Mouse (Mus musculus): Measurements from ENCODE around the gene Xylt1.

Gene Xylt1

DNA sequence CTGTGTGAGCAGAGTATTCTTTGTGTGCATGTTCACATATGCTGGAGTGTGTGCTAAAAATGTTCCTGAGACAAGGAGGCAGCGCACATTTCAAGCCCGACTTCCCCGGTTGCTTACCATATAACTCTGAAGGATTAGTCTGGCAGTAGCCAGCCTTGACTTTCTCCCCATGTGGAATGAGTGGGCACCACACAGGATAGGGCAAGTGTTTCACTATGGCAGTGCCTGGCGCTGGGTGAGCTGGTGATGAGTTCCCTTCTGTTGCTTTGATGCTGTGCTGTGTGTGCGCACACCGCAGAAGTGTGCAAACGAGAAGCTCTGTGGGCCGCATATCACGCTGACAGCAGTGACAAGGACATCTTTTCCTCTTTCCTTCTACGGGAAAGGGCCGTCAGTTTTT is 56.1 kb downstream of the Xylt1 start:
- DNase-seq = no peak

- DNase-seq = peak; percentile 56 to 85
Observed at GRCm38 (mm10) chr7:117440994-117441393, 60.2 kb downstream of the Xylt1 start.

DNA sequence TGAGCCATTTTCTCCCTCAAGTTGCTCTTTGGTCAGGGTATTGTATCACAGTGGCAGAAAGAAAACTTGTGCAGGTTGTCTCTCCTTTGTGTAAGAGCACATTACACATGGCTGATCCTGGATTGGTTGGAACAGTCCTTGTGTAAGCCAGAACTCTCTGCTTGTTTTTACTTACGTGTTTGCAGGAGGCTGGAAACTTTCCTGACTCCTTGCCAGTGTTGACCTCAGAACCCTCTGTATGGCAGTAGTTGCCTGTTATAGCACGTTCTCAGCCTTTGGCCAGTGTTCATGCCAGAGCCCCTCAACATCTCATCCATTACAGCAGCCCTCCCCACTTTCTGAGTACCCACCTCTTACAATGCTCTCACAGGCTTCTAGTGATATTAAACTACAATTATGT is 61.9 kb downstream of the Xylt1 start:
- peak in 1 of 2 experiments; percentile 54 for DNase-seq

DNA sequence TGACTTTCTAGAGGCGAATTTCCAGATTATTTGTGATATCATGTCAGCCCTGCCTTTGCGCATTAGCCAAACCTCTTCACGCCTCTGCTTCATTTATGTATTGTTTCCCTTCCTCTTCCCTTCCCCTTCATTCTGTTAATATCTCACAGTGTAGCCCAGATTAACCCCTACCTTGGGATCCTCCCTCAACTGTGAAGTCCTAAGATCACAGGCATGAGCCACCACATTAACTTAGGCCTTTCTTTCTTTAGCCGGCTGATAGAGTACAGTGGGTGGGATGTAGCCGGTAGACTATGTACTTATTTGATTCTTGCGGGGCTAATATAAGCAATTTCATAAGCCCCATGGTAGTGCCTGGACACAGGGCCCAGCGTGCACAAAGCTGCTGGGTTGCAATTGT is 62.4 kb downstream of the Xylt1 start:
- DNase-seq = no peak

DNA sequence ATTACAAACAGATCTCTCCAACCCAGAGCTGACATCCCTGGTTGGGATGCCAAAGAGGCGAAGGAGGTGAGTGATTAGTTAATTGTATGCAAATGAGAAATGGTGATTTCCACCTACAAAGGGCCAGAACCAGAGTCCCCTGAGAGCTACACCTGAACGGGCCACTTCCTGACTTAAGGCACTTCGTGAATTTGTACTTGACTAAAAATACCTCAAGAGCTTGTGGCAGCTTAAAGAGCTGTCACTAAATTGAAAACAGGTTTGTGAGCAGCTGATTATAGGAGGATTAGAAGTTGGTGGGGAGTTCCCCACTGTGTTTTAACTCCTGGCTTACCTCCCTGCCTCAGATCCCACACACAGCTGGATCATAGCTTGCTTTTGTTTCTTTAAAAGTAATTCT is 64.7 kb downstream of the Xylt1 start:
- no peak for DNase-seq

GRCm38 (mm10) chr7:117449605-117450004 is 68.8 kb downstream of the Xylt1 start:
- no peak for DNase-seq

- DNase-seq = no peak
Observed at GRCm38 (mm10) chr7:117451212-117451611, 70.4 kb downstream of the Xylt1 start.

DNA sequence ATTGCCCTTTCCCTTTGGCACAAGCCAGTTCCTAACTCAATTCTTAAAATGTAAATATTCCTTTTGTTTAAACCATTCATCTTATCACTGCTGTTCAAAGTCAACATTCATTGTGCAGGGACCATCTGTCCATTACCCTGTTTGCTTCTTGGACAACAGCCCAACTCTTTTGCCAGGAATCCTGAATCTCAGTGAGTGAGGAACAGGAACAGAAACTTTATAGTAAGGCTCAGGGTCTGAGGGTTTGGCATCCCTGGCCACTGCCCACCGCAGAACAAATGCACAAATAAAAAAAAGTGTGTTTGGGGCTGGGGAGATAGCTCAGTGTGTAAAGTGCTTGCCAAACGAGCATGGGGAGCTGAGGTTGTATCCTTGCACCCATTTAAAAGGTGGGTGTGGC is 71.5 kb downstream of the Xylt1 start:
- DNase-seq = no peak

DNA sequence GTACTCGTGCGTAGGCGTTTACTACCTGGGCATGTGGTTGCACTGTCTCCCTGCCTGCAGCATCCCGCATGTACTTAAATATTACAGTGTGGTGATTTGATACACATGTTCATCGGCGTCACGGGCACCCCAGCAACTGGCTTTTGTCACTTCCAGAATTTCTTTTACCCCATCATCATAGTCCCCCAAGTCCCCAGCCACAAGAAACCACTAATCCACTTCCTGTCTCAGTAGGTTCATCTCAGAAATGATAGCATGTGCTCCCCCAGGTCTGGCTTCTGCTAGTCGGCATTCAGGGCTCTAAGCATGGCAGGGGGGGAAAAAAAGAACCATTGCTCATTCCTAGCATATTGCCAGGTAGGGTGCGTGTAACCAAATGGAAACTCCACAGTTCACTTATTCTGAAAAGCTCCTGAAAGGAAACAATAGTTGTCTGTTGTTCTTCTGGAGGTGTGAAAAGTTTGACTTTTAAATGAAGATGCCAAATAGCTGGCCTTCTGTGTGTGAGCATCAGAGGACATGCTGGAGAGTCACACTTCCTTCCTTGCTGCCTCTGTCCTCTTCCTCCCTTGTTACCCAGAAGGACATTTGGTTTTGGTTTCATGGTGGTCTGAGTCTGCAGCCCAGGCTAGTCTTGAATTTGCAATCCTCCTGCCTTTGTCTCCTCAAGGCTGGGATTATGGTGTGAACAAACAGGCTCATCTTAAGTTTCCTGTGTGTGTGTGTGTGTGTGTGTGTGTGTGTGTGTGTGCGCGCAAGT is 74.2 kb downstream of the Xylt1 start:
- DNase-seq = no peak

DNA sequence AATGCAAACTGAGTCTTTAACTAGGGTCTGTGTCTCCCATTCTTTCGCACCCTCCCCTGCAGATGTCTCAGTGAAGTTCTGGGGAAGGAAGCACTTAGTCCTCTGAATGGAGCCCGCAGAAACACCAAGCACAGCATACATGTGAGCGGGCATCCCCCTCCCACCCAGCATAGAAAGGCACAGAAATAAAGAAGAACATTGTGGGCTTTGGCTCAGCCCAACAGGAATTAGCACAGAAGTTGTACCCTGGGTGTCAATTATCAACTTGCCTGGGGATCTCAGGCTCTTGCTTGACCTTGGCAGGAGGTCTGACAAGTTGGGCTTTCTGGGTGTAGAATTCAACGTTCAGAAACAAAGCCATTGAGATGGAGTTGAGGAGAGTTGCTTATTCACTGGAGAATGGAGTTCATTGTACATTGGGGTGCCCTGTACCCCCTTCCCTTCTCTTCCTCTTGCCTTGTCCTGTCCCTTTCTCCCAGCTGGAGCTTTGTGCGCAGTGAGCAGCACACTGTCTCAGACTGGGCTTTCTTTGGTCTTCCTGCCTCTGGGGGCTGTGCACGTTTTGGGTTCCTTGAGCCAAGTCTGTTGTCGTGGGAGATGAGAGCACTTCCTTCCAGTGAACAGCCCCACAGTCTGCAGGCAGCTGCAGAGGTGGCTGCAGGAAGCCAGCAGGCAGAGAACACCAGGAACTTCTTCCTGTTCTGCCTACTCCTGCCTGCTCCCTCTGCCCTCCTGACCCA is 81.6 kb downstream of the Xylt1 start:
- peak; percentile 41 to 66 for DNase-seq

DNA sequence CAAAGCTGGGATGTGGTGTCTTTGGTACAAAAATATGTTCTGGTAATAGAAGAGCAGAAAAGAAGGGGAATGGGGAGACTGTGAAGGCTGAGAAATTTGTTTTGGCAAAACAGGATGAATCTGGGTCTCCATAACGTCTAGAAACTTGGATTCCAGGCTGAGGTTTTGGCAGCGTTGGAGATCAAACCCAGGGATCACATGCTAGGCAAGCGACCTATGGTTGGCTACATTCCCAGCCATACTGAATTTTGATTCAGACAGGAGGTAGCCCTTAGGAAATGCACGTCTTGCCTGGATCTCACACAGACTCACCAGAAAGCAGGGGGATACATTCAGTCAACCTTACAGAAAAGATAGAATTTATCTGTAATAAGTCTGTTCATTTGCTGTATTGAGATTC is 84.2 kb downstream of the Xylt1 start:
- no peak for DNase-seq

DNA sequence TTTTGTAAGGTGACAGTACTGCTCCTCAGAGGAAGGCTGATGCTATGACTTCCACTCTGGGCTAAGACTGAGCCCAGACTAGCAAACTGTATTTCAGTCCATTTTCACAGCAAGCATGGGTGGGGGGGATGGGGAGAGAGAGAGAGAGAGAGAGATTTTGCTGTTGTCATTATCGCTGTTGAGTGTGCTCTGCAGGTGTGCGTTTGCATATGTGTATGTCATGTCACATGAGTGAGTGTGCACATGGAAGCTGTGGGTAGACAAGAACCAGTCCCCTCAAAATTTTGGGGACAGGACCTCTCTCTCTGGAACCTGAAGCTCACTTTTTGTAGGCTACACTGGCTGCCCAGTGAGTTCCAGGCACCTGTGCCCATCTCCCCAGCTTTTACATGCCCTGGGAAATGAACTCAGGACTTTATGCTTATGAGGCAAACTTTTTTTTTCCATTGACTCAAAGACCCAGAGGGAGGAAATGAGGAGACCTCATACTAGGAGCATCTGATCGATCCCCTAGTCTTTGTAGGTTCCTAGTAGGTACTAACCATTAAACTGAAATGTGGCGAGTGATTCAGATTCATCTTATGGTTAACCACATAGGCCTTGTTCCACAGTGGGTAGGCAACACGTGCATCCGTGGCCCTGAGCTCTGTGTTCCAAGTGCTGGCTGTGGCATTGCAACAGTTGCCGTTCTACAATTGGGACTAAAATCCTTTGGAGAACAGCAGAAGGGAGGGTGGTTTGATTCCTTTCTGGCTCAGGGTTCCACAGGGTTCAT is 85.4 kb downstream of the Xylt1 start:
- DNase-seq = no peak

- DNase-seq = no peak
Observed at GRCm38 (mm10) chr7:117470243-117470802, 89.5 kb downstream of the Xylt1 start.

GRCm38 (mm10) chr7:117472055-117472780 is 91.4 kb downstream of the Xylt1 start:
- DNase-seq = no peak

DNA sequence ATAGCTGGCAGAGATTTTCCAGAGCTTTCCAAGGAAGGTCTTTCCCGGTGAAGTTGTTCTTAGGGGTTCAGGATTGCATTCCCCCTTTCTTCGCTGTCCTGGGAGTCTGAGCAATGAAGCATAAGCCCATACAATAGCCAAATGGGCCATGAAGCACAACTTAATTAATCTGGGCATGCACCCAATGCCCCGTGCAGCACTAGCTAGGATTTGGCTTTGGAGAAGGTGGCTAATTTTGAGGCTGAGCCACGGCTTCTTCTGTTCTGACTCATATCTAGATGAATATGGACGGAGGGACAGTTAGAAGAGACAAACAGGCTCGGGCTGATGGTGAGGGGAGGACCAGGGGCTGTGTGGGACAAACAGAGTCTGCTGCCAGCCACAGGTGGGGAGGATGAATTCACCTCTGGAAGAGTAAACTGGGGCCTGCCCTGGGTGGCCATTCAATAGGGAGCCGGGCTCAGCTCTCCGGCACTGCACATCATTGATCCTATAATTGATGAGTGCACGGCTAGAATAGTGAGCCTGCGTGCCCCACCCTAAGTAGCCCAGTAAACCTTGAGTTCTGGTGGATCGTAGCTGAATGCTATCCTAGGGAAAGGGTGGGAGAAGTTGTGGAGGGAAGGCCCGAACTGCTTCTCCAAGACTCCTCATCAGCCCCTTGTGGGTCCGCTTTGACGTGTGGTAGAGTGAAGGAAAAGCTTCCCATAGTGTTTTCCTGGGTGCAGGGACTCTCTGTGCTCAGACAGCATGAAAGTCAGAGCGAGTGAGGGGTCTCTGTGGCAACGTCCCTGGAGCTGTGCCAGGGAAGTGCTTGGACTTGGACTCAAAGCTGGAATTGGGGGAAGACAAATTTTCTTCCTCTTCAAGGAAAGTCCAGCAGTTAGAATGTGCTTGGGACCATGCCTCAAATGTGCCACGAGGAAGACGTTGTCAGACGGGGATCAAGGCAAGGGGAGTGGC is 92.3 kb downstream of the Xylt1 start:
- DNase-seq = no peak

- no peak for DNase-seq
Observed at GRCm38 (mm10) chr7:117474302-117474701, 93.5 kb downstream of the Xylt1 start.

GRCm38 (mm10) chr7:117475106-117475505 is 94.3 kb downstream of the Xylt1 start:
- no peak for DNase-seq

- DNase-seq = no peak
Observed at GRCm38 (mm10) chr7:117478937-117479336, 98.2 kb downstream of the Xylt1 start.

GRCm38 (mm10) chr7:117480831-117481230 is 100.1 kb downstream of the Xylt1 start:
- no peak for DNase-seq

DNA sequence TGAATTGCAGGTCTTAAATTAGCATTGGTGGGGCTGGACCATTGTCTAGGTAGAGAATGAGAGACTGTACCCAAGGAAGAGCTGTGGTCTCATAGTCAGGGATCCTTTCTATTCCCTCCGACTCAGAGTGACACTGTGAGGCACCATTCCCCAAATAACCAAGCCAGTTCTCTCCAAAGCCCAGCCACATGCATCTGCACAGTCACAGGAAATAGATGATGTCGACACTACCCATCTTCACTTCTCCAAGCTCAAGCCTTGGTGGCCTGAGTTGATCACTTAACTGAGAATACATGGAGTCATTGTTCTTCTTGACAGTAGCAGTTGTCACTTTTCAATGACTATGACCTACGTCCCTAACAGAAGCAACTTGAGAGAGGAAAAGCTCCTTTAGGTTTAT is 100.6 kb downstream of the Xylt1 start:
- no peak for DNase-seq

- DNase-seq = no peak
Observed at GRCm38 (mm10) chr7:117482701-117483100, 101.9 kb downstream of the Xylt1 start.

Measured in kidney, postnatal 25 days (tissue).